Mouse (Mus musculus) frontal cortex, adult (tissue): ENCODE measurements around the gene Zfhx3.
A peak's percentile ranks its signal among the peaks of the same experiment; 100 is the strongest.

Source experiments
- ATAC-seq: cut with Nextera tagmentation; 2 replicates; pipeline ENCODE4 v1.9.2; 2017; ENCODE audit warnings: mild to moderate bottlenecking, moderate library complexity, mixed read lengths; ENCODE audit not compliant: low TSS enrichment

The Zfhx3 gene

GRCm38 (mm10) chr8:108717545-108717944 is 775.1 kb downstream of the Zfhx3 start:
- no peak for ATAC-seq

DNA sequence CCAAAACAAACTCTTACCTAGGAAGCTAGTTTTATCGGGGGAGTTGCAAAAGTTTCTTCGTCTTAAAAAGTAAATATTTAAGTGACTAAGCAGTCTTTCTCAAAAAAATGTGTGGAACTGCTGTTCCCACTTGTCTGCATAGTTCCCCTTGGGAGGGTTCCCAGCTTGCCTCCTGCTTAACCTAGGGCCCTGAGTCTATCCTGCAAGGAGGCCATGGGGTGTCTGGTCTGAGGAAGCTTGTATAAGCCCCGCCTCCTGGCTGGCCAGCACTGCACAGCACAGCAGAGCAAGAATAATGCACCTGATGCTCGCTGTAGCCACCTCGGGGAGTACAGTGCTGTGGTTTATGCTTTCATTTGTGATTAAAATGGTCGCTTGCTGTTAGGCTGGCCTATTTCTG is 775.6 kb downstream of the Zfhx3 start:
- ATAC-seq = no peak

GRCm38 (mm10) chr8:108720840-108721239 is 778.4 kb downstream of the Zfhx3 start:
- no peak for ATAC-seq

DNA sequence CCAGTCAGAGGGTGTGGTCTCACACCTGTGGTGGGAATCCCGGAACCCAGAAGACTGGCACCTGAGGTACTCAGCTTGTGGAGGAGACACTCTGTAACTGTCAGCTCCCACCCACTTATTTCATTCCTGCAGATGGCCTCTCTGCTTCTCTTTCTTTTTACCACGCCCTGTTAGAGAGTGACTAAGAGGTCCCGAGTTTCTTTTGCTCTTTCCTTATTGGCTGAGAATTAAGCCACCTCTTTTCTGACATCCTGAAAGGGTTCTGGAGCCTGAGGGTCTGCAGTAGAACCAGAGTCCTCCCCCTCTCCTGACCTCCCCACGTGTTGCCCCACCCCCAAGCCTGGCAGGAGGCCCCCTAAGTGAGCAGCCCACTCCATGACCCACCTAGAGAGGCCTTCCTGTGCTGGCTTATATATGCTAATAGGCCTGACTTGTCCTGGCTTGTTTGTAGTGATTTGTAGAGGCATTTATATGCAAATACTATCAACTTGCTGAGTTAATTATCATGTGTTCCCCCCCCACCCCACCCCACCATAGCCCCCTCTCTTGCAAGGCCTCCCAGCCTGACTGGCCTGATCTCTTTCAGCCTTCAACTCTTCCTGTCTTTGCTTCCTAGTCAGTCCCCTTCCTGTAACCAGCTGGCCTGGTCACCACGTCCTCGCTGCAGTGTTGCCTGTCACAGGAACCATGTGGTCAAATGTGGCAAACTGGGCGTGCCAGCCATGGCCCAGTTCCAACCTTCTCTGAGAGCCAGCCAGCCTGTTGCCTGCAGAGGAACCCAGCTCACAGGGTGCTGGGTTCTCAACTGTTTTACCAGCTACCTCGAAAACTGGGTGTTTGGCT is 780.4 kb downstream of the Zfhx3 start:
- ATAC-seq = no peak; the same call in 1 of the 2 replicates

- no peak for ATAC-seq
Observed at GRCm38 (mm10) chr8:108723636-108724035, 781.2 kb downstream of the Zfhx3 start.

DNA sequence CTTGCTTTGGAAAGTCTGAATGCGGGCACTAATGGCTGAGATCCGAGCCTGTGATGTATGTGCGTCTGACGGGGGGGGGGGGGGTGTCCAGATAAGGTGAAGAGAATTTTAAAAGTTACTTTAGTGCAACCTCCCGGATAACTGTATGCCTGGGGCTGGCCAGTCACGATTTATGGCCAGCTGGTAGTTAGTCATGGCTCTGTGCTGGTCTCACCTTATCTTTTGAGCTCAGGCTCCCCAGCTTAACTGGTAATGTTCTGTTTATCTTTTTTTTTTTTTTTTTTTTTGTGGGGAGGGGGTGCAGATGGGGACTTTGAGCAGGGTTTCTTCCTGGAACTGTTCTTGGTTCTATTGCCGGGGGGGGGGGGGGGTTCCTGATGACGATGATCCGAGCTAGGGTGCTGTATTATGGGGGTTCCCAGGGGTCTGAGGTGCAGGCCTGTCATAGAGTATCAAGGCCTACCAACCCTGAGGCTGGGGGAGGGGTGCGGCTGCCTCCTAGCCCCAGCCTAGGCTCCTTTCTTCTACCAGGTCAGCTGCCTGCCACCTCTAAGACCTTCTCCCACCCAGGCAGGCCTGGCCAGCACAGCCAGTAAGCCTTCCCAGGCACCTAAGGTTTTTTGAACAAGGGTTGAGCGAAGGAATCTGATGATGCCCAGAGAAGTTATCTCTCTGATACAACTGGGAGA is 782.5 kb downstream of the Zfhx3 start:
- no peak for ATAC-seq

- ATAC-seq = no peak
Observed at GRCm38 (mm10) chr8:108725631-108726030, 783.2 kb downstream of the Zfhx3 start.

DNA sequence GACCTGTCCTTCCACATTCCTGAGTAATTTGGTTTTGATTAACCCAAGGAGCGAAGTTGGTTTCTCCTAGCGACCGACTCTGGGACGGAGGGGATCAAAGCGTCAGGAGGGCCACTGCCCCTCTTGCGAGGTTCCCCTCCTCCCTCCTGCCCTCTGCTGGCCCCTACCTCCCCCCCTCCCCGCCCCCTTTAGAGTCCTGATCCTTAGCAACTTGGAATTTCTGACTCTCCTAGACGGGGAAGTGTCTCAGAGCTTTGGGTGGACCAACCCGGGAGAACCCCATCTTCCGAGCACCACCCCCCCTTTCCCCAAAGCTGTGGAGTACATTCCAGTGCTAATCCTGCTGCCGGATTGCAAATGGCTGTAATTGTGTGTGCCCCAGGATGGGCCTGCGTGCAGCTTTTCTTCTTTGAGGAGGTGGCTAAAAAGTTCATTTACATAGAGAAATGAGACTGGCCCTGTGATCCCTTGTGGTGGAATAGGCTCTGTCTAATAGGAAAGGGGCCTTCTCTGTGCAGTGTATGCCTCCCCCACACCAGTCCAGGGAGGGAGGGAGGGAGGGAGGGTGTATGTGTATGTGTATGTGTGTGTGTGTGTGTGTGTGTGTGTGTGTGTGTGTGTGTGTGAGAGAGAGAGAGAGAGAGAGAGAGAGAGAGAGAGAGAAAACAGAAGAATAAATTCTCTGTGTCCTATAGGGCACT is 784.2 kb downstream of the Zfhx3 start:
- no peak for ATAC-seq

- no peak for ATAC-seq
Observed at GRCm38 (mm10) chr8:108729169-108729568, 786.7 kb downstream of the Zfhx3 start.

- no peak for ATAC-seq
Observed at GRCm38 (mm10) chr8:108729667-108730329, 787.4 kb downstream of the Zfhx3 start.

- no peak for ATAC-seq
Observed at GRCm38 (mm10) chr8:108730907-108731440, 788.5 kb downstream of the Zfhx3 start.

GRCm38 (mm10) chr8:108732500-108732899 is 790.1 kb downstream of the Zfhx3 start:
- no peak for ATAC-seq

- no peak for ATAC-seq
Observed at GRCm38 (mm10) chr8:108733385-108733784, 790.9 kb downstream of the Zfhx3 start.

DNA sequence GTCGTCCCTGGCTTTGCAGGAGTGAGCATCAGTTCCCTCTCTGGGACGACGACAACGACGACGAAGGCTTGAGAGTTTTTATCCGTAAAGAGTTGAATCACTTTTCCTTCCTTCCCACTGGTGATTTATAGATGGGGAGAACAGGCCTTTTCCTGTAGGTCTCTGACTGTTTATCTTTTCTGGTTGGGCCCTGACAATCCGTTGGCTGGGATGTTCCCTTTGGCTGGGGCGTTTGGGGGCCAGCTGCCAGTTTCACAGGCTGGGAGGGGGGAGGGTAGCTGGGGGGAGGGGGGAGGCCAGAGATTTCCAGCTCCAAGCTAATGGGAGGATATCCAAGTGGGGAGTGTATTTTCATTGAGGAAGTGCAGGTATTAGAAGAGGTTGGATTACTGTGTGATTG is 794.0 kb downstream of the Zfhx3 start:
- no peak for ATAC-seq

- no peak for ATAC-seq
Observed at GRCm38 (mm10) chr8:108738179-108738578, 795.7 kb downstream of the Zfhx3 start.

GRCm38 (mm10) chr8:108739517-108739916 is 797.1 kb downstream of the Zfhx3 start:
- no peak for ATAC-seq

GRCm38 (mm10) chr8:108740443-108740842 is 798.0 kb downstream of the Zfhx3 start:
- peak; percentile 100 for ATAC-seq

- ATAC-seq = no peak
Observed at GRCm38 (mm10) chr8:108741651-108742050, 799.2 kb downstream of the Zfhx3 start.

GRCm38 (mm10) chr8:108742465-108742864 is 800.0 kb downstream of the Zfhx3 start:
- ATAC-seq = no peak

DNA sequence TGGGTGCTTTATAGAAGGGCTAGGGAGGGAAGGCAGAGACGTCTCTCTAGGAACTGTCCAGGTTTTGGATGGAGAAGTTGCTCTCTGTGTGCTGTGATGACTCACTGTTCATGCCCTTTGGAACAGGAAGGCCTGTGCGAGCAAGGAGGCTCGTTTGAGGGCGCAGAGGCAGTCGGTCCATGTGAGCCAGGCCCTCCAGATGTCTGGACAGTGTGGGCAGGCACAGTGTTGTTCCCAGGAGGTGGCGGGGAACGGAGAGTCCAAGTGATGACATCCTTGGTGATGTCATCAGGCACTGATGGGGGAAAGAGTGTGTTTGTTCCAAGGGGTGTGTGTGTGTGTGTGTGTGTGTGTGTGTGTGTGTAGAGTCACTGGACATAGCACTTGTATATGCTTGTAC is 800.8 kb downstream of the Zfhx3 start:
- ATAC-seq = no peak

- no peak for ATAC-seq
Observed at GRCm38 (mm10) chr8:108745551-108745950, 803.1 kb downstream of the Zfhx3 start.

DNA sequence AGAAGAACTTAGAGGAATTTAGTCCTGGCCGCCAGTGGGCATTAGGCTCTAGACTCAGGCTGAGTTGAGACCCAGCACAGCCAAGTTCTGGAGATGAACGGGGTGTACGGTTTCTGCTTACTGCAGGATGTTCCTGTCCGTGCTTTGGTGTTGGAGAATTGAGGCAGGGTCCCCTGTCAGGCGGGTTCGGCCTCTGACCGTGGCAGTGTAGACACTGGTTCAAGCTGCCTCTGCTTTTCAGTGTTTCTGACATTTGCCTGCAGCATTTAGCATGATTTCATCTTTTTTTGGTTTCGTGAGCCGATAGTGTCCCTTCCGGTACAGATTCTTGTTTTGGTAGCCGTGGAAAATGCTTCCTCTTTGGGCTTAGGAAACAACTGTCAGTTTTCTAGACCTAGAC is 805.7 kb downstream of the Zfhx3 start:
- no peak for ATAC-seq
